Comparison of ENCODE assay signal across 11 mouse cellular contexts in genomic region chr17:26533871-26534372, GRCm38 (mm10). TPM values are rescaled to one million over a fixed set of nuclear protein-coding genes. Genes with fewer than 3 reads are reported as not detected.
DNase-seq lines count a peak whose midpoint lies in the region; ATAC-seq and TF ChIP-seq lines count a peak whose summit lies in the region.
"Had no signal": no experiment of that assay in that cellular context is flagged by ENCODE, and none has a peak within 500 bp of the region (broad histone marks: within the 10 kb centered on the region; RNA-seq: fewer than 3 reads in every experiment).

No protein-coding gene starts in this region.

- no peaks in the 10 kb centered on the region for H3K27me3 ChIP-seq in liver, embryonic 11.5 days (replicated peaks; ENCODE audit: control insufficient read depth, insufficient read depth, low read length)
- H3K27me3 ChIP-seq: embryonic facial prominence, embryonic 12.5 days; heart, embryonic 13.5 days had no signal

- peak overlapping the region; percentile 86 for H3K27ac ChIP-seq in bone marrow, adult 2 months (ENCODE audit: control insufficient read depth, insufficient read depth, low read depth, low read length, poor library complexity)
- peak overlapping the region; percentile 33; the same call in 1 of the 2 replicates for H3K27ac ChIP-seq in liver, embryonic 11.5 days (ENCODE audit: low read depth, low read length)
- H3K27ac ChIP-seq: embryonic facial prominence, embryonic 12.5 days had no signal

- no peak overlapping the region for H3K4me3 ChIP-seq in bone marrow, adult 2 months (replicated peaks; ENCODE audit: control insufficient read depth, low read depth, low read length)
- H3K4me3 ChIP-seq in liver, embryonic 11.5 days (ENCODE audit: low read depth, low read length), result no peak overlapping the region
- H3K4me3 ChIP-seq: embryonic facial prominence, embryonic 12.5 days; heart, embryonic 13.5 days had no signal

- ATAC-seq in liver, embryonic 11.5 days (replicated peaks; ENCODE audit: low FRiP score), result no peak

- no peak for TF ChIP-seq POLR2A in bone marrow, adult 2 months (IDR thresholded peaks at IDR 0.05; ENCODE audit: borderline replicate concordance, control insufficient read depth, low read depth, low read length)

- no peaks in the 10 kb centered on the region for H3K36me3 ChIP-seq in liver, embryonic 11.5 days (ENCODE audit: control insufficient read depth, insufficient read depth, low read length)
- H3K36me3 ChIP-seq: embryonic facial prominence, embryonic 12.5 days; heart, embryonic 13.5 days had no signal

- H3K9me3 ChIP-seq in liver, embryonic 11.5 days (ENCODE audit: control insufficient read depth, low read length), result no peaks in the 10 kb centered on the region
- H3K9me3 ChIP-seq: embryonic facial prominence, embryonic 12.5 days; heart, embryonic 13.5 days had no signal

- no peak overlapping the region for H3K4me2 ChIP-seq in liver, embryonic 11.5 days
- H3K4me2 ChIP-seq: embryonic facial prominence, embryonic 12.5 days; heart, embryonic 13.5 days had no signal

- TF ChIP-seq CTCF in bone marrow, adult 2 months (IDR thresholded peaks at IDR 0.05; ENCODE audit: control insufficient read depth, insufficient read depth, low read length), result no peak

- no peak overlapping the region for H3K9ac ChIP-seq in liver, embryonic 11.5 days (ENCODE audit: low read depth, low read length)
- H3K9ac ChIP-seq: embryonic facial prominence, embryonic 12.5 days had no signal

- 13% methylated on average over 5 of the region's 5 CpGs for WGBS in bone marrow, adult 2 months
- 56% methylated on average over 5 of the region's 5 CpGs for WGBS in liver, embryonic 11.5 days

- DNase-seq in lung, adult 18-20 months, result peak; percentile 66
- no peak for DNase-seq in lung, postnatal 25 days (ENCODE audit: low spot score)
- no peak for DNase-seq in liver, embryonic 11.5 days (ENCODE audit: low spot score)
- peak; percentile 68 for DNase-seq in skeletal muscle tissue, adult 2 months (ENCODE audit: low read depth, low spot score)
- DNase-seq in right cerebral cortex, postnatal 14 days, result no peak
- no peak for DNase-seq in spleen, postnatal 10 days (ENCODE audit: low spot score in 2 of 2)
- no peak for DNase-seq in right cerebral cortex, postnatal 10 days (ENCODE audit: low spot score in 2 of 2)
- DNase-seq: thymus, postnatal 4 days had no signal

- peaks cover 13% of the 10 kb centered on the region for H3K4me1 ChIP-seq in bone marrow, adult 2 months (ENCODE audit: control insufficient read depth, insufficient read depth, low read length)
- peaks cover 28% of the 10 kb centered on the region for H3K4me1 ChIP-seq in liver, embryonic 11.5 days (replicated peaks; ENCODE audit: control insufficient read depth, insufficient read depth, low read length)

RNA-seq across cellular contexts. Expression of gene Ergic1, which starts 27.4 kb away (rescaled TPM):
- 9.8 and 23.4 TPM in 2 replicates for polyA plus RNA-seq in bone marrow, adult 2 months (2011; ENCODE audit: insufficient read depth, insufficient read length, low replicate concordance, missing spikeins)
- polyA plus RNA-seq in liver, embryonic 11.5 days (2014; fragmentation: Nextera tagmentation; extraction: Ambion mirVana), result 89.5 and 96.1 TPM in 2 replicates

RNA-seq across cellular contexts. Expression of gene Dusp1, which starts 28.0 kb away (rescaled TPM):
- polyA plus RNA-seq in bone marrow, adult 2 months (2011; ENCODE audit: insufficient read depth, insufficient read length, low replicate concordance, missing spikeins), result 26.8 and 37.7 TPM in 2 replicates
- polyA plus RNA-seq in liver, embryonic 11.5 days (2014; fragmentation: Nextera tagmentation; extraction: Ambion mirVana), result 18.6 and 22.7 TPM in 2 replicates

Comparison
In these comparisons a context has a peak if more than half of its experiments do, and no peak if none do; other contexts are left out.
1. DNase-seq: peak in lung, adult 18-20 months (2 of 2) and skeletal muscle tissue, adult 2 months (single experiment); none in lung, postnatal 25 days (single experiment), liver, embryonic 11.5 days (single experiment), right cerebral cortex, postnatal 14 days (single experiment), spleen, postnatal 10 days (0 of 2) and right cerebral cortex, postnatal 10 days (0 of 2).